Mouse (Mus musculus) urinary bladder, postnatal 25 days (tissue): ENCODE results near the gene Ssc4d.

Experiments
- DNase-seq: peaks from one replicate; pipeline ENCODE4 v3.0.0; 2022; ENCODE audit warnings: low spot score

The Ssc4d gene

DNA sequence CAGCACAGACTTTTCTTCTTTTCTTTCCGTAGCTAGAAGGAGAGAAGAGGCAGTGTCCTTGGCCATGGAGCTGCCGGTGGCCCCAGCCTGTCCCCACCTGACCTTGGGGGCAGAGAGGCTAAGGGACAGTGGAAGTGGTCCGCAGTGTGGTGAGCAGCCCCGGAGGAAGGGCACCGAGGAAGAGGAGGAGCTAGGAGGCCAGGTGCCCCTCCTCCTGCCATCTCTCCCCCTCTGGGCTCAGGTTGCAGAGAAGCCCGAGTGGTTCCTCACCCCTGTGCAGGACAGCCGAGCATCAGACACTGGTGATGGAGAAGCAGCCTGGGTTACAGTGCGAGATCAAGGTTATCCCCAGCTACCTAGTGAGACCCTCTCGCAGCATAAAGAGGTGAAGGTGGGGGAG lies at the start of gene Ssc4d:
Gene Ssc4d (minus strand): TSS at position 167 of the 400 bp plus-strand sequence.
- no peak for DNase-seq

DNA sequence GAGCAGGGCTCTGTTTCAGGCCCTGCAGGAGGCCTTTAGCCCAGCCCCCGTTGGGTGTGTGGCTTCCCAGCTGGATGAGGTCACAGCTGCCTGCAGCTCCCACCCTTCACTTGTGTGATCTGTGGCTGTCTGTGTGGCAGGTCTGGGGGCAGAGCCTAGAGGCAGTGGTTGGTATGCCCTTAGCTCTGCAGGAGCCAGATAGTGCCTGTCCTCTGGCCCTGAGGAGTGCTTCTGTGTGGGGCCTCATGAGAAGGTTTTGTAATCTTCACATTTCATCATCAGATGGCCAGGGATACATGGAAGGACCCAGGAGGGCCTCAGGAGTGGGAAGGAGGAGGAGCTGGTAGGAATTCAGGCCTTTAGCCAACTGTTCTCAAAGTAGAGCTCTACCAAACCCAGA lies 45.6 kb upstream of the Ssc4d start:
- peak; percentile 20 for DNase-seq

DNA sequence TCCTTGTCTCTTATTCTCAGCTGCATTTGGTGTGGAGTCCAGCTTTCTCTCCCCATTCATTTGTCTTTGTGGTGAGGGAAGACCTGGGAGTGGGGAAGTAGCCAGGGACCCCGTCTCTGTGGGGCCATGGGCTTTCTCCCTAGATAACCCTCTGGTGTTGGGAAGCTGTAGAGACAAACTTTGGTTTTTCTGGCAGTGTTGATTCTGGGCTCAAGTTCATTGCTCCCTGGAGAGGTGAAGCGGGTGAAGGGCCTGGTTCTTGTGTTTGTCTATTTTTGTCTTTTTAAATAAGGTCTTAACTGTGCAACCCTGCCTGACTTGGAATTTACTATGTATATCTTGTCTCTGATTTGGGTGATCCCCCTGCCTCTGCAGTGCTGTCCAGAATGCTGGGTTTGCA lies 44.4 kb upstream of the Ssc4d start:
- no peak for DNase-seq

DNA sequence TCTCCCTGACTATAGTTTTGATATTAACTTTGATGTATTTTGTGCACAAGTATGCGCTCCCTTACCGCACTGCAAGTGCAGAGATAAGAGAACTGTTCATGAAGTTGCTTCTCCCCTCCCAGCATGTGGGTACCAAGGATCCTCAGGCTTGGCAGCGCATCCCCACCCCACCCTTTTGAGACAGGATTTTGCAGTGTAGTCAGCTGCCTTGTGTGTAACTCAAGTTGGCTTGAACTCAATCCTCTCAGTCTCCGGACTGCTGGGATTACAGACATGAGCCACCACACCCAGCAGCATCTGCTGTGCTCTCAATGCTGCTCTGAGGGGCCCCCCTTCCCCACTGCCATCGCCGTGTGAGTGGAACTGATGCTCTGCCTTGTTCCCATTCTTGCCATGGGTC lies 42.9 kb upstream of the Ssc4d start:
- no peak for DNase-seq

DNA sequence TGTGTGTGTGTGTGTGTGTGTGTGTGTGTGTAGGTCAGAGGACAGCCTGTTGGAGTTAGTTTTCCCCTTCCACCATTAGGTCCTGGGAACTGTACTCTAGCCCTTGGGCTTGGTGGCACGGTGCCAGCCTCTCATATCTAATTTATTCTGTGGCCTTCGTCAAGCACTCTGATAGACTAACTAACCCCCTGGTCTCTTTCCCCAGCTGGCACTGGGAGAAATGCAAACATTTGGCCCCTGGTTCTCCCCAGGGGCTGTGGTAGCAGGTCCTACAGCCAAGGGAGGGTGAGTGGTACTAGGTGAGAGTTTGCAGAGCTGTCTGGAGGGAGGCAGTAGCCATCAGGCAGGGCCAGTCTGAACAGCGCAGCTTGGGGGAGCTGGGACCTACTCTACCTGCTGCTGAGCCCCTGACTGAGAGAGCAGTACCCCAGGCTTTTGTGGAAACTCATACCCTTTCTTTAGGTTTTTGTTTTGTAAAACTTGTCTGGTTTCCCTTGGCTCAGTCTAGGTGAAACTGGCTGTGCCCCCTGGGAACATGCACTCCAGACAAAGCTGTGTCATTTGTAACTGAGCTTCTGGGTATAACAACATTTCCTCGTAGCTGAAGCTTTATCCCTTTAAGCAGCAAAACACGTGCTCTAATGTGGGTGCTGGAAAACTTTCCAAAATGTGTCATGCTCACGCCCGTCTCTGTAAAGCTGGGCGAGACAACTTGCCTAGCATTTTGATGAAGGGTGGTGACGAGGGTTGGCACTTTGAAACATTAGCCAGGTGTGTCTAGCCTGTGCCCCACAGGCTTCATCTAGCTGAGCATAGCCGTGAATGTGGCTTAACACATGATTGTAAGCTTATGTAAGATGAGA lies 41.9 kb upstream of the Ssc4d start:
- DNase-seq: peak; percentile 49

DNA sequence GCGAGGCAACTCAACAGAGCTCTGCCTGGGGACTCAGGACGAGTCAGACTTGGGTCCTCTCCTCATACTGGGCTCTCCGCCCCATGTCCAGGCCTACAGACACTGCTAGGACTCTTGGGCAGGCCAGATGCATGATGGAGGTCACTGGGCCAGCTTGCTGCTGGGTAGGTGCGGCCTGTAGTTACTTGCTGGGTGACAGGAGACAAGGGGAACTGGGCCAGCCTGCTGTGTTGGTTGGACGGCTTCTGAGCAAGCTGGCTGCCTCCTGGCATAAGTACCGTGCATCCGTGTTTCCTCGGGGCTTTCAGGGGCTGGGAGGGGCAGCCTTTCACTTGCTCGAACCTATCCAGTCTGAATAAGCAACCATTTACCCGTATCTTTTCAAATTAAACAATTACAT lies 41.3 kb upstream of the Ssc4d start:
- DNase-seq: peak; percentile 54

DNA sequence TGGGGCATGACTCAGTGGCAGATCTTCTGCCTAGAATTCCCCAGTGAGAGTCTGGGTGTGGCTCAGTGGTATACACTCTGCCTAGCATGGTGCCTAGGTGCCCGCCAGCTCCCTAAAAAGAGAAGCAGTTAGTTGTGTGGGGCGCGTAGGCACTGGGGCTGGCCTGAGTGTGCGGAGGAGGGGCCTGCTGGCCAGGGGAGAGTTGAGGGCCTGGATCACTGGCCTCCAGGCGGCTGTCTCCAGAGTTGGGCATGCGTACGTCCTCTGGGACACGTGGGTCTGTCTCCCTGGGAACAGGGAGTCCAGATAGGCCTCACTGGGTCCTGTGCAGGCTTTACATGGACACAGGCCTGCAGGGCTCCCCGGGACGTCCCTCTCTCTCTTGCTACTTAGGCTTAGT lies 40.5 kb upstream of the Ssc4d start:
- DNase-seq: no peak

DNA sequence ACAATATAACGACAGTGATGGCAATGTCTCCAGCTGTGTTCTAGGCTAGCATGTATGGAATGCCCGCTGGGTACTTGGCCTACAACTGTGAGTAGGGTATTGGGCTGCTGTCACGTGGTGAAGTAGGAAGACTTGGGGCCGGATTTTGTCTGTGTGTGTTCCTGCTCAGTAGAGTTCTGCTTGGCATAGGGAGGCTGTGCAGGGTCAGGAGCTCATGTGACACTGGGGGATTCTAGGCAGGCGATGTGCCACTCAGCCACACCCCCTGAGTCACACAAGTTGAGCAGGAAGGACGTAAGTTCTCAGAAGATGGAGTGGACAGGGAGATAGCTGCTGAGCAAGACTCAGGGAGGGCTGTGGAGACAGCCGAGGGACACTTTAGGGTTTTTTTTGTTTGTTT lies 33.4 kb upstream of the Ssc4d start:
- DNase-seq: no peak

DNA sequence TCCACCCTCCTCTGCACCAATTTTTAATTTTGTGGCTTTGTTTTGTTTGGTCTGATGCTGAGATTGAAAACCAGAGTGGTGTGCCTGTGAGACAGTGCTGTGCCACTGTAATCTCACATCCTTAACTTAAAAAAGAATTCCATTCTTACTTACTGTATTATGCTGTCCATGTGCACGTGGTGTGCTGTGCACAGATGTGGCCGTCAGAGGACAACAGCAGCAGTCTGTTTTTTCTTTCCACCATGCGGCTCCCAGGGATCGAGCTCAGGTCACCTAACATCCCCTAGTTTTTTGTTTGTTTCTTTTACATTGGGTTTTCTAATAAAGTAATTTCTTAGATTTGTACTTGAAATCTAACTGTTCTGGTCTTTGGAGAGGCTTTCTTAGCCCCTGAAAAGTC lies 30.2 kb upstream of the Ssc4d start:
- no peak for DNase-seq

DNA sequence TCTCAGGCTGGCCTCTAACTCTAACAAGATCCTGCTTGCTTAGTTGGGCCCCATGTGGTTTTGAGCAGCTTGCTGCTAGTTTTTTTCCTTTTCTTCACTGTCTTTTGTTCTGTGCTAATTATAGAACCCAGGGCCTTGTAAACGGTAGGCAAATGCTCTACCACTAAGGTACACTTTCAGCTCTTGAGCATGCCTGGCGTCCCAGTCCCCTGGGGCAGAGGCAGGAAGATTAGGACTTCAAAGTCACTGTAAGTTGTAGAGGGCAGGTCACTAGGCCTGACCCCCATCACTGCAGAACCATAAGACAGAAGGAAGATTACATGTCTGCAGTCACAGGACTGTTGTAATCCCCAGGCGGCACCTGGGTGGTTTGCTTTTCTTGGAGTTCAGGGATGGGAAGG lies 28.4 kb upstream of the Ssc4d start:
- no peak for DNase-seq

DNA sequence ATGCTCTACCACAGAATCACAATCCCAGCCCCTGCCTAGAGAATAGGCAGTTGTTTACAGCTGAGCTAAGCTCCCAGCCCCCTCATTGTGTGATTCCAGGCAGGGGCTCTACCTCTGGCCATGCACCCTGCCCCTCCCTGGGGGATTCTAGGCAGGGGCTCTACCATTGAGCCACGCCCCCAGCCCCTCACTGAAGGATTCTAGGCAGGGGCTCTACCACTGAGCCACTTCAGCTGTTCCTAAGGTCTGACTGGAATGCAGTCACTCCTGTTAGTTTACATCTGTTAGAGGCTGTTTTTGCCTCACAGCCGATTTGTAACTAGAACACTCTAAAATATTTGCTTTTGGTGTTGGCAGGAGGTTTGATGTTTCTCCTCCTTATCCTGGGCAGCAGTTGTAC lies 28.0 kb upstream of the Ssc4d start:
- DNase-seq: no peak

DNA sequence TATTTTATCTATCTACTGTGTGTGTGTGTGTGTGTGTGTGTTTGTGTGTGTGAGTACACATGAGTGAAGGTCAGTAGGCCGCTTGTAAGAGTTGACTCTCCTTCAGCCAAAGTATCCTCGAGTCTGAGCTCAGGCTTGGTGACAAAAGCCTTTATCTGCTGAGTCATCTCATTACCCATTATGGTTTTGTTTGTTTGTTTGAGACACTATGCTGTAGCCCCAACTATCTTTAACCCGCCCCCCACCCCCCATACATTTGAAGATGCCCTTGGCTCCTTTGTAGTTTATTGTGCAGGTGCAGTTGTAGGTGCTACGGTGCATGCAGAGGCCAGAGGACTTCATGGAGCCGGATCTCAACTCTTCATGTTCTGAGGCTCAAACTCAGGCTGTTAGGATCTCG lies 26.9 kb upstream of the Ssc4d start:
- no peak for DNase-seq

DNA sequence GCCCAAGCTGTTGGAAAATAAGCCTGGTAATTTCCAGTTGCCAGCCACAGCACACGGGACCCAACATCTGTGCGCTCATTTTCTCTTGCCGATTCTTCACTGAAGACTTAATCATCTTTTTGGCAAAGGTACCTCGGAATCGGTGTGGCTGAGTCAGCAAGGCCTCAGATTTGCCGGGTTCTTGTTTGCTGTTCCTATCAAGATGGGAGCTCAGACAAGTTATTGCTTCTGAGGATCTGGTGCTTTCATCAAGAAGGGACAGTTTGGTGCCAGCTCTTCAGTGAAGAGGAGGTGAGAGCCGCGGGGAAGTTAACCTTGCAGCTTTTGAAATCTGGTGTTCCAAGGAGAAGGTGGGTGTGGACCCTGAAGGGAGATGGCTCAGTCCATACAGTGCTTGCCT lies 21.8 kb upstream of the Ssc4d start:
- no peak for DNase-seq

DNA sequence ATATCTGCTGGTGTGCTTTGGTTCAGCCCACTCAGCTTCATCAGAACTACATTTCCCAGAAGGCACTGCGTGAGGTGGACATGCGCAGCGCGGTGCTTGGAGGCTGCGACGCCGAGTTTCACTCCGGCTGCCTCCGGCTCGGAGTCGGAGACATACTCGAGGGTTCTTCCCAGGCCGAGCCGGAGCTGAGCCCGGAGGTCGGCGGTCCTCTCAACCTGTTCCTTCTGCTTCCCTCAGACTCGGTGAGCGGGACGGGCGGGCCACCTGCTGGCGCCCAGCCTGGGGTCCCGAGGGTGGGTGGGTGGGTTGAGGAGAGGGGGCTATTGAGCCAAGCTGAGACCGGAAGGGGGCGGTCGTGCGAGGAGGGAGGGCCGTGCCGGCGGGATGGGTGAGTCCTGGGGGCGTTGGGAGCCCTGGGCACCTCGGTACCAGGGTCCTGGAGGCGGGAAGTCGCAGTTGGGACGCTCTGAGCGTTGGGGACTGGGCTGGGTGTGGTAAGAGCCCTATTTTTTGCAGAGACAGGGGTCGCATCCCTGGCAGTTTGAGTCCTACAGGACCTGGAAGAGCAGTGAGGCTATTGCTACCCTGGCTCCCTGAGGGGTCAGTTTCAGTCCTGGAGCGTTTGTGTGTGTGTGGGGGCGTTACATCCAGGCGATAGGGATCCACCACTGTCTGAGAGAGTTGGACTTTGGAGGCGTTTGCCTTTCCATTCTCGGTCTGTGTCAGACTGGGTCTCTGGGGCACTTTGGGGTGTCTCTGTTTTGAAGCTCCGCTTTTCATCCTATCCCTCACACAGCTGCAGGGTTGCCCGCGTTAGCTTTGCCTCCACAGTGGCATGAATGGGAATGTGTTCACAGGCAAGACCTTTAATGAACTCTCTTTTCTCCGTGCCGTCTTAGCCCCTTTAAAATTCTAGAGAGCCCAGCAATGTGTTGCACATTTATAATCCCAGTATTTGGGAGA lies 20.7 kb upstream of the Ssc4d start, which contains the start of gene Dtx2:
Gene Dtx2 (plus strand): TSS at position 76 of the 963 bp plus-strand sequence.
- peak; percentile 87 for DNase-seq

DNA sequence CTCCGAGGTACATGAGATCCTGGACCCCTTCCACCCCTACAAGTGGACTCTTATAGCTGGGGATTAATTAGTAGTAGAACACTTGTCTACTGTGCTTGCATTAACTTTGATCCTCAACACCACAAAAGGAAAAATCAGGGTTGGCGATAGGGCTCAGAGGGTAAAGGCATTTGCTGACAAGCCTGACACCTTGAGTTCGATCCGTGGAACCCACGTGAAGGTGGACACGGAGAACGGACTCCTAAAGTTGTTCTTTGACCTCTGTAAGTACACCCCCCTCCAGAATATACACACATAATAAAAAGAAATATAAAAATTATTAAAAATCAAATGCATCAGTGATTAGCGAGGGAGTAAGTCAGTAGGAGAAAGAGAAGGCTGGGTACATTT lies 20.0 kb upstream of the Ssc4d start:
- DNase-seq: no peak

DNA sequence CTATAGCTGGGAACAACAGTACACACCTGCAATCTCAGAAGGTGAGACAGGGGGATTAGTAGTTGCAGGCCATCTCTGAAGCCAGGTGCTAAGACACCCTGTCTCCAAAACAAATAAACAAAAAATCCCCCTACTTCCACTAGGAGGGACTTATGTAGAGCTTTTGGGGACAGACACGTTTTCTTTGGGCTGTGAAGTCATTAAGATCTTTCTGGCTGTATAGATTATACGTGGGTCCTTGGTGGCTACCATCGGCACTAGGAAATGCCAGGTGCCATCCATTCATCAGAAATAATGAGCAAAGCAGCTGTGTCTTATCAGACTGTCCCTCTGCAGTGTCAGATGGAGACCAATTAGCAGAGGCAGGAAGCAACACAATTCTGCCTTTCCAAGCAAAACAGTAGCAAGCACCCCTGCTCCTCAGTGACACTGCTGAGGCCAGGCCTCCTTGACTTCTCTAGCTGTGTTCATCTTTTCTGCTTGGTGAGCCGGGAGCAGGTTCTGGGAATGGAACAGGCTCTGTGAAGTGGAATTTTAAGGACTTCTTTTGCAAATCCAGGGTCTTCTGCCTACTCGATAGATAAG lies 19.1 kb upstream of the Ssc4d start:
- no peak for DNase-seq

DNA sequence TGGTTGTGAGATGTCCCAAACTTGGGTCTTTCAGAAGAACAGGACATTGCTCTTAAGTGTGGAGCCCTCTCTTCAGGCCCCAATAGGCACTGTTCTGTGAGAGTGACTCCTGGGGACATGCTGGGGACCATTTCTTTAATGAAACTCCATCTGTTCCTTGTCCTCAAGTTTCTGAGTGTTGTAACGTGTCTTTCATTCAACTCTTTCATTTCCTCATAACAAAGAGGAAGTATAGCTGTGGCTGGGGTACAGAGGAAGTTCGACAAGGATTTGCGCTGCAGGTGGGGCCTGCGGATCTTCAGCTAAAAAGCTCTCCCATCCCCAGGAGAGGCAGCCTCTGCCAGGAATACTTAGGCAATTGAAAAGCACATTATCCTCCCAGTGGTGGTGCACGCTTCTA lies 16.3 kb upstream of the Ssc4d start:
- DNase-seq: no peak

DNA sequence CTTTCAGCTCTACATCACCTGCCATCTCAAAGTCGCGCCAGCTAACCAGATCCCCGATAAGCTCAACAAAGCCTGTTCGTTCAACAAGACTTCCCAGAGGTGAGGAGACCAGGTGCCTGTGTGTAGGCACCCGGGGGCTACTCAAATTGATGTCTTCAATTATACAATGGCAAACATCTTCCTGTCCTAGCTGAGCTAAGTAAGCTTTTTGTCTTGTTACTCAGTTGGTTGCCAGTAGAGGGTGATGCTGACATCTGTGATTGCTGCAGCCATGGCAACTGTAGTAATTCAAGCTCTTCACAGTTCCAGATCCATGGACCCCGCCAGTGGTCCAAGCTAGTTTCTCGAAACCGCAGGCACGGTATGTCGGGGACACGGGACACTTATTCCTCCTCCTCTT lies 12.9 kb upstream of the Ssc4d start:
- no peak for DNase-seq

DNA sequence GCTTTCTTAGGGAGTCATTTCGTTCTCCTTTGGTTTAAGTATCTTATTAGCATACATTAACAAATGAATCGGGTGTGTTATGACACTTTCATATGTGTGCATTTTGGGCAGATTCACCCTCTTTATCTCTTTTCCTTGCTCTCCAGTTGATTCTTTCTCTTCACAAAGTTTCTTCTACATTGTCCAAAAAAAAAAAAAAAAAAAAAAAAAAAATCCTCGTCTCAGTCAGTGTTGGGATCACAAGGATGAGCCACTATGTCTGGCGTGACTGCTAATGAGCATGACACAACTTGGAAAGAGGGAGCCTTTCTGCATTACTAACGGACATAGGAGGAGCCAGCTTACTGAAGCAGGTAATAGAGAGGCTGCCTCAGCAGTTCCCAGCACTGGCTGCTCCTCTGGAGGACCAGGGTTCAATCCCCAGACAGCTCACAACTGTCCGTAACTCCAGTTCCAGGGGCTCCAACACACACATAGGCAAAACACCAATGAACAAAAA lies 10.3 kb upstream of the Ssc4d start:
- no peak for DNase-seq

DNA sequence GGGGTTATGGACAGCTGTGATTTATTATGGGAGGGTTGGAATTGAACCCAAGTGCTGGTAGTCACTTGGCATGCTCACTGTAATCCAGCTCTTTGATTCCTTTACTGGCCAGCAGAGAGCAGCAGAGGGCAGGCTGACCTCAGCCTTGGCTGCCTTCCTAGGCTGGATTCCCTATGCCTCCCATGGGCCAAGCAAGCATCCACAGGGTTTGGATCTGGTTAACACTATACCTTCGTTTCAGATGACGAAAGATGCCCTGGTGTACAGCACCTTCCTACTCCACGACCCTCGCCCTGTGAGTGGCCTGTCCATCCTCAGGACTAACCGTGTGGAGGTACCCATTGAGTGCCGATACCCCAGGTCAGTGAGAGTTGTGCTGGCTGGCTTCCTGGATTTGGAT lies 8.1 kb upstream of the Ssc4d start:
- peak; percentile 61 for DNase-seq

DNA sequence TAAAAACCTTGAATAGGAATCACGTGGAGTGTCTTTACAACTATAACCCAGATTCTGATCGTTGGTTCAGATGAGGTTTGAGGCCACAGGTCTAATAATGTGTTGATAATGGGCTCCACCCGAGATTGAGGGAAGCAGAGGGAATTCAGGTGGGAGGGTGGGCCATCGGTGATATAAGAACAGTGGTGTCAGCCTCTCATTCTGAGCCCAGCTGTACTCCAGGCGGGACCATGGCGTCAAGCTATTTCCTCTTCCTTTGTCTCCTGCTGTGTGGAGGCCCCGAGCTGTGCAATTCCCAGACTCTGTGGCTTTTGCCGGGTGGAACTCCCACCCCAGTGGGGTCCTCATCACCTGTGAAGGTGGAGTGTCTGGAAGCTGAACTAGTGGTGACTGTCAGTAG lies 5.6 kb upstream of the Ssc4d start, which contains the start of gene Zp3:
Gene Zp3 (plus strand): TSS at position 196 of the 400 bp plus-strand sequence.
- no peak for DNase-seq

DNA sequence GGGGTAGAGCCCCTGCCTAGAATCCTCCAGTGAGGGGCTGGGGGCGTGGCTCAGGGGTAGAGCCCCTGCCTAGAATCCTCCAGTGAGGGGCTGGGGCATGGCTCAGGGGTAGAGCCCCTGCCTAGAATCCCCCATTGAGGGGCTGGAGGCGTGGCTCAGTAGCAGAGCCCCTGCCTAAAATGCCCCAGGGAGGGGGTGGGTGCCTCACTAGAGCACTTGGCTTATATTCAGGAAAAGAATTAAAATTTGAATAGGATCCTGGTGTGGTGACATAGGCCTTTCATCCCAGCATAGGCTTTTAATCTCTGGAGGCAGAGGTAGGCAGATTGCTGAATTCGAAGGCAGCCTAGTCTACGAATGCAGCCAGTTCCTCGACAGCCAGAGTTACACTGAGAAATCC lies 5.0 kb upstream of the Ssc4d start:
- no peak for DNase-seq
